18 mouse cellular contexts compared by ENCODE assay signal in the genomic region with DNA sequence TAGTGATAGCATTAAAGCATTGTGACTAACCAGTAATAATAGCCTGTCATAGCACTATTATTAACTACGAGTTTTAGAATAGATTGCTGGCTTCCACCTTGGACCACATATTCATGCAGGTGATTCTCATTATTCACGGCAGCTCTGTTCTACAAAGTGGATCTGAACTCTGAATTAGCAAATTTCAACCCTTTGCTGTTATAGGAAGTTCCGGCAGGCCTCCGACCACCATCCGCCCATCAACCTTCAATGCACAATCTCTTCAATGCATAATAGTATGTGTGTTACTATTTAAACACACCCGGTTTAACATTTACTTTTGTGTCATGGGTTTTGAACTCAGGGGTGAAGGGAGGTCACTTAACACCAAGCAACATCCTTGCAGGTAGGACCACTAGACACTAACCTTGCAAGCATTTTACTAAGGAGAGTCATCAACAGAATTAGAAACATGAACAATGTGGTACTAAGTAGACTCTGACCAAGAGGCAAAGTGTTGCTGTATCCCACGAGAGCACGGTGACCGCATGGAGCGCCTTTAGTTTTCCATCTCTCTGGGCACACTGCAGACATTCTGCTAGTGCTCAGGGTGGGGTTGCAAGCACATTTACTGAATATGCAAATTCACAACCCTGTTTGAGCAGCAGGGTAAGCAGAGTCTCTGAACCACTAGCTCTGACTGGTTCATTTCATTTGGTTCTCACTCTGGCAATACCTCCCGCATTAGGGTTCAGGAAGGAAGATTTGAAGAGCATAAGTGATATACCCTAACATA.
DNase-seq lines count a peak whose midpoint lies in the region; ATAC-seq and TF ChIP-seq lines count a peak whose summit lies in the region.
"Had no signal": no experiment of that assay in that cellular context is flagged by ENCODE, and none has a peak within 500 bp of the region (broad histone marks: within the 10 kb centered on the region; RNA-seq: fewer than 3 reads in every experiment).

No protein-coding gene starts in this region.

- no peak for ATAC-seq in heart, embryonic 11.5 days (replicated peaks; ENCODE audit: insufficient number of reproducible peaks, low FRiP score, low TSS enrichment)
- peak; percentile 78 for ATAC-seq in kidney, embryonic 15.5 days (replicated peaks; ENCODE audit: low FRiP score)
- no peak for ATAC-seq in midbrain, embryonic 13.5 days
- ATAC-seq in midbrain, embryonic 15.5 days (replicated peaks), result no peak
- peak; percentile 19; the same call in 1 of the 2 replicates for ATAC-seq in forebrain, postnatal 0 days
- ATAC-seq in monocyte, adult 5-6 weeks (replicated peaks; ENCODE audit: insufficient number of reproducible peaks, low FRiP score, low TSS enrichment, poor library complexity, severe bottlenecking), result no peak

- H3K4me3 ChIP-seq in heart, embryonic 10.5 days, result no peak overlapping the region
- H3K4me3 ChIP-seq in heart, embryonic 11.5 days (ENCODE audit: low read depth, low read length), result no peak overlapping the region
- H3K4me3 ChIP-seq in kidney, embryonic 15.5 days (replicated peaks), result no peak overlapping the region
- no peak overlapping the region for H3K4me3 ChIP-seq in midbrain, embryonic 13.5 days (replicated peaks)
- H3K4me3 ChIP-seq in midbrain, embryonic 15.5 days, result no peak overlapping the region
- H3K4me3 ChIP-seq in forebrain, postnatal 0 days (ENCODE audit: low read depth, low read length), result no peak overlapping the region
- H3K4me3 ChIP-seq: limb, embryonic 13.5 days; lung, embryonic 15.5 days had no signal

- 0 out of 2 replicates have a peak, but pooled peaks cover 3% of the 10 kb centered on the region for H3K27me3 ChIP-seq in heart, embryonic 10.5 days (ENCODE audit: insufficient read depth, poor library complexity, severe bottlenecking)
- no peaks in the 10 kb centered on the region for H3K27me3 ChIP-seq in heart, embryonic 11.5 days (ENCODE audit: control insufficient read depth, insufficient read depth, low read length)
- H3K27me3 ChIP-seq in kidney, embryonic 15.5 days, result no peaks in the 10 kb centered on the region
- no peaks in the 10 kb centered on the region for H3K27me3 ChIP-seq in midbrain, embryonic 13.5 days
- H3K27me3 ChIP-seq in midbrain, embryonic 15.5 days (replicated peaks), result no peaks in the 10 kb centered on the region
- no peaks in the 10 kb centered on the region for H3K27me3 ChIP-seq in forebrain, postnatal 0 days (ENCODE audit: insufficient read depth, low read length)
- H3K27me3 ChIP-seq: limb, embryonic 13.5 days; lung, embryonic 15.5 days had no signal

- no peak overlapping the region for H3K9ac ChIP-seq in heart, embryonic 11.5 days (ENCODE audit: low read depth, low read length)
- no peak overlapping the region for H3K9ac ChIP-seq in kidney, embryonic 15.5 days
- no peak overlapping the region for H3K9ac ChIP-seq in midbrain, embryonic 13.5 days (replicated peaks)
- H3K9ac ChIP-seq in midbrain, embryonic 15.5 days, result no peak overlapping the region
- no peak overlapping the region for H3K9ac ChIP-seq in forebrain, postnatal 0 days
- H3K9ac ChIP-seq: limb, embryonic 13.5 days; liver, embryonic 14.5 days; lung, embryonic 15.5 days had no signal

- 87% methylated on average over 11 of the region's 11 CpGs for WGBS in heart, embryonic 10.5 days
- 85% methylated on average over 11 of the region's 11 CpGs for WGBS in heart, embryonic 11.5 days (ENCODE audit: insufficient replicate concordance)
- WGBS in kidney, embryonic 15.5 days, result 78% methylated on average over 11 of the region's 11 CpGs
- WGBS in midbrain, embryonic 13.5 days, result 84% methylated on average over 11 of the region's 11 CpGs
- 82% methylated on average over 11 of the region's 11 CpGs for WGBS in midbrain, embryonic 15.5 days
- WGBS in forebrain, postnatal 0 days, result 68% methylated on average over 11 of the region's 11 CpGs

- TF ChIP-seq CTCF in forebrain, postnatal 0 days (IDR thresholded peaks at IDR 0.05; ENCODE audit: low read depth), result no peak

- no peak overlapping the region for H3K27ac ChIP-seq in heart, embryonic 10.5 days
- no peak overlapping the region for H3K27ac ChIP-seq in heart, embryonic 11.5 days (ENCODE audit: low read depth, low read length)
- H3K27ac ChIP-seq in kidney, embryonic 15.5 days, result peak overlapping the region; percentile 51; the same call in 1 of the 2 replicates
- peak overlapping the region; percentile 82 for H3K27ac ChIP-seq in midbrain, embryonic 13.5 days
- H3K27ac ChIP-seq in midbrain, embryonic 15.5 days, result no peak overlapping the region; the same call in 1 of the 2 replicates
- H3K27ac ChIP-seq in forebrain, postnatal 0 days (ENCODE audit: low read depth, low read length), result no peak overlapping the region
- H3K27ac ChIP-seq: liver, embryonic 14.5 days; lung, embryonic 15.5 days had no signal

- DNase-seq in heart, embryonic 10.5 days (ENCODE audit: low spot score), result peak; percentile 54
- DNase-seq in kidney, postnatal 36 days, result no peak
- no peak for DNase-seq in forebrain, postnatal 0 days
- DNase-seq: adrenal gland, postnatal 36 days; B cell, adult 2 months; cerebellum, postnatal 25 days; gastrocnemius, postnatal 25 days; lung, postnatal 4 days; spleen, adult 18-20 months; thymus, postnatal 25 days had no signal

- no peaks in the 10 kb centered on the region for H3K4me1 ChIP-seq in heart, embryonic 10.5 days
- no peaks in the 10 kb centered on the region for H3K4me1 ChIP-seq in heart, embryonic 11.5 days (ENCODE audit: control insufficient read depth, insufficient read depth, low read length)
- peaks cover 14% of the 10 kb centered on the region for H3K4me1 ChIP-seq in kidney, embryonic 15.5 days
- H3K4me1 ChIP-seq in midbrain, embryonic 13.5 days (replicated peaks), result peaks cover 22% of the 10 kb centered on the region
- H3K4me1 ChIP-seq in midbrain, embryonic 15.5 days, result peaks cover 8% of the 10 kb centered on the region
- peaks cover 11% of the 10 kb centered on the region for H3K4me1 ChIP-seq in forebrain, postnatal 0 days (ENCODE audit: insufficient read depth)
- H3K4me1 ChIP-seq: lung, embryonic 15.5 days had no signal

- H3K4me2 ChIP-seq in heart, embryonic 11.5 days, result no peak overlapping the region
- H3K4me2 ChIP-seq in kidney, embryonic 15.5 days, result no peak overlapping the region
- H3K4me2 ChIP-seq in midbrain, embryonic 13.5 days (replicated peaks), result no peak overlapping the region
- no peak overlapping the region for H3K4me2 ChIP-seq in midbrain, embryonic 15.5 days
- no peak overlapping the region for H3K4me2 ChIP-seq in forebrain, postnatal 0 days (ENCODE audit: low read depth)
- H3K4me2 ChIP-seq: limb, embryonic 13.5 days; lung, embryonic 15.5 days had no signal

- no peaks in the 10 kb centered on the region for H3K9me3 ChIP-seq in heart, embryonic 10.5 days
- H3K9me3 ChIP-seq in heart, embryonic 11.5 days (replicated peaks; ENCODE audit: control insufficient read depth, low read length), result no peaks in the 10 kb centered on the region
- no peaks in the 10 kb centered on the region for H3K9me3 ChIP-seq in kidney, embryonic 15.5 days (replicated peaks)
- H3K9me3 ChIP-seq in midbrain, embryonic 13.5 days, result no peaks in the 10 kb centered on the region
- H3K9me3 ChIP-seq in midbrain, embryonic 15.5 days, result no peaks in the 10 kb centered on the region
- no peaks in the 10 kb centered on the region for H3K9me3 ChIP-seq in forebrain, postnatal 0 days (ENCODE audit: low read length)
- H3K9me3 ChIP-seq: limb, embryonic 13.5 days; lung, embryonic 15.5 days had no signal

- H3K36me3 ChIP-seq in heart, embryonic 10.5 days, result no peaks in the 10 kb centered on the region
- H3K36me3 ChIP-seq in heart, embryonic 11.5 days (ENCODE audit: control insufficient read depth, insufficient read depth, low read length), result no peaks in the 10 kb centered on the region
- H3K36me3 ChIP-seq in kidney, embryonic 15.5 days, result no peaks in the 10 kb centered on the region
- no peaks in the 10 kb centered on the region for H3K36me3 ChIP-seq in midbrain, embryonic 13.5 days
- H3K36me3 ChIP-seq in midbrain, embryonic 15.5 days (replicated peaks), result no peaks in the 10 kb centered on the region
- no peaks in the 10 kb centered on the region for H3K36me3 ChIP-seq in forebrain, postnatal 0 days (ENCODE audit: insufficient read depth)
- H3K36me3 ChIP-seq: limb, embryonic 13.5 days; lung, embryonic 15.5 days had no signal

Comparison
In these comparisons a context has a peak if more than half of its experiments do, and no peak if none do; other contexts are left out.
1. H3K27ac ChIP-seq: peak in kidney, embryonic 15.5 days (single experiment) and midbrain, embryonic 13.5 days (single experiment); none in heart, embryonic 10.5 days (single experiment), heart, embryonic 11.5 days (single experiment), midbrain, embryonic 15.5 days (single experiment) and forebrain, postnatal 0 days (single experiment).
2. ATAC-seq: peak in kidney, embryonic 15.5 days (single experiment) and forebrain, postnatal 0 days (single experiment); none in heart, embryonic 11.5 days (single experiment), midbrain, embryonic 13.5 days (single experiment), midbrain, embryonic 15.5 days (single experiment) and monocyte, adult 5-6 weeks (single experiment).